Mouse (Mus musculus): ENCODE measurements around the gene Slc10a1. TPM values are rescaled to one million over a fixed set of nuclear protein-coding genes. Genes with fewer than 3 reads are reported as not detected.

The Slc10a1 gene
- total RNA-seq (2014; rRNA removed) = not detected in 2 replicates
- not detected in 2 replicates for polyA plus RNA-seq (2015; fragmentation: Nextera tagmentation; extraction: Ambion mirVana)

- H3K27ac ChIP-seq (ENCODE audit: low read depth, low read length) = no peak within 1 kb of the TSS
- no peak within 1 kb of the TSS for H3K9ac ChIP-seq
- no peaks in the 10 kb centered on the region for H3K27me3 ChIP-seq (ENCODE audit: insufficient read depth, low read length)
- no peaks in the 10 kb centered on the region for H3K4me1 ChIP-seq (ENCODE audit: insufficient read depth)
- ATAC-seq = no peak
- no peak within 1 kb of the TSS for H3K4me2 ChIP-seq (ENCODE audit: low read depth)
- DNase-seq = no peak
- H3K36me3 ChIP-seq (ENCODE audit: insufficient read depth) = no peaks in the 10 kb centered on the region
- no peak for TF ChIP-seq CTCF (IDR thresholded peaks at IDR 0.05; ENCODE audit: low read depth)
- 89% methylated on average over 5 of the region's 5 CpGs for WGBS
- no peak within 1 kb of the TSS for H3K4me3 ChIP-seq (ENCODE audit: low read depth, low read length)
- no peaks in the 10 kb centered on the region for H3K9me3 ChIP-seq (ENCODE audit: low read length)
Observed at GRCm38 (mm10) chr12:80968605-80969004, at the start of gene Slc10a1. Gene Slc10a1 (minus strand): TSS chr12:80968705.

GRCm38 (mm10) chr12:81017624-81018023, 49.1 kb upstream of the Slc10a1 start:
- TF ChIP-seq CTCF (IDR thresholded peaks at IDR 0.05; ENCODE audit: low read depth) = no peak

DNA sequence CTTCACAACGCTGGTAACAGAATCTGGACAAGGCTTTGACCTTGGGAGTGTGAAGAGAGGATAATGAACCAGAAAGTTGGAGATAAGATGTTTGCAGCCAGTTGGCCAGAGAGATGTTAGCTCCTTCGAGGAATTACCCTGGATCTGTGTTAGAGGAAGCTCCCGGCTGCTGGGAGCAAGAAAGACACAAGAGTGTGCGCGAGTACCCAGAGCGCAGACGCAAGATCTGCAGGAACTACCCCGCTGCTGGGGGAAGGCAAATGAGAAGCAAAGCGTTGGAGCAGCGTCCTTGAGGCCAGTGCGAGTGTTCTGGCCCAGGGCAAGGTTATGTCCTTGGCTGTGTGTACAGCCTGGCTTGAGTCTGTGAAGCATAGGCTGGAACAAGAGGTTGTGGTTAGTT, 45.0 kb upstream of the Slc10a1 start:
- 84% methylated on average over 11 of the region's 11 CpGs for WGBS
- Histone ChIP-seq H3K36me3 (ENCODE audit: insufficient read depth) (no peaks in the 10 kb centered on the region), H3K27ac (ENCODE audit: low read depth, low read length) (no peak overlapping the region), H3K4me3 (ENCODE audit: low read depth, low read length) (no peak overlapping the region), H3K4me2 (ENCODE audit: low read depth) (no peak overlapping the region), H3K27me3 (ENCODE audit: insufficient read depth, low read length) (no peaks in the 10 kb centered on the region), H3K9ac (no peak overlapping the region), H3K4me1 (ENCODE audit: insufficient read depth) (no peaks in the 10 kb centered on the region), H3K9me3 (ENCODE audit: low read length) (no peaks in the 10 kb centered on the region)
- DNase-seq (no peak), ATAC-seq (no peak)
- TF ChIP-seq CTCF (IDR thresholded peaks at IDR 0.05; ENCODE audit: low read depth) = no peak

More at GRCm38 (mm10) chr12:81017624-81018023, 49.1 kb upstream of the Slc10a1 start:
- Histone ChIP-seq H3K27ac (ENCODE audit: low read depth, low read length) (no peak overlapping the region), H3K4me3 (ENCODE audit: low read depth, low read length) (no peak overlapping the region), H3K9ac (no peak overlapping the region), H3K4me1 (ENCODE audit: insufficient read depth) (no peaks in the 10 kb centered on the region), H3K36me3 (ENCODE audit: insufficient read depth) (no peaks in the 10 kb centered on the region), H3K4me2 (ENCODE audit: low read depth) (no peak overlapping the region), H3K27me3 (ENCODE audit: insufficient read depth, low read length) (no peaks in the 10 kb centered on the region), H3K9me3 (ENCODE audit: low read length) (no peaks in the 10 kb centered on the region)
- DNase-seq = no peak
- no peak for ATAC-seq
- WGBS = 92% methylated on average over 12 of the region's 12 CpGs

- Histone ChIP-seq H3K27ac (ENCODE audit: low read depth, low read length) (no peak overlapping the region), H3K27me3 (ENCODE audit: insufficient read depth, low read length) (no peaks in the 10 kb centered on the region), H3K4me2 (ENCODE audit: low read depth) (no peak overlapping the region), H3K9ac (no peak overlapping the region), H3K4me3 (ENCODE audit: low read depth, low read length) (no peak overlapping the region), H3K36me3 (ENCODE audit: insufficient read depth) (no peaks in the 10 kb centered on the region), H3K4me1 (ENCODE audit: insufficient read depth) (no peaks in the 10 kb centered on the region), H3K9me3 (ENCODE audit: low read length) (no peaks in the 10 kb centered on the region)
- ATAC-seq (no peak), DNase-seq (no peak)
- WGBS = 82% methylated on average over 2 of the region's 2 CpGs
- no peak for TF ChIP-seq CTCF (IDR thresholded peaks at IDR 0.05; ENCODE audit: low read depth)
Observed at GRCm38 (mm10) chr12:81011994-81012393, 43.5 kb upstream of the Slc10a1 start.

GRCm38 (mm10) chr12:81009813-81010212, 41.3 kb upstream of the Slc10a1 start:
- 6% methylated on average over 3 of the region's 3 CpGs for WGBS
- no peak overlapping the region for H3K4me3 ChIP-seq (ENCODE audit: low read depth, low read length)

GRCm38 (mm10) chr12:81002841-81003635, 34.5 kb upstream of the Slc10a1 start:
- no peaks in the 10 kb centered on the region for H3K9me3 ChIP-seq (ENCODE audit: low read length)
- no peak overlapping the region for H3K4me2 ChIP-seq (ENCODE audit: low read depth)
- no peak overlapping the region for H3K27ac ChIP-seq (ENCODE audit: low read depth, low read length)
- no peak for TF ChIP-seq CTCF (IDR thresholded peaks at IDR 0.05; ENCODE audit: low read depth)
- no peak overlapping the region for H3K4me3 ChIP-seq (ENCODE audit: low read depth, low read length)
- H3K9ac ChIP-seq = no peak overlapping the region
- no peaks in the 10 kb centered on the region for H3K4me1 ChIP-seq (ENCODE audit: insufficient read depth)
- DNase-seq (peak; percentile 33), ATAC-seq (peak; percentile 81; the same call in 1 of the 2 replicates)
- H3K36me3 ChIP-seq (ENCODE audit: insufficient read depth) = no peaks in the 10 kb centered on the region
- 7% methylated on average over 13 of the region's 13 CpGs for WGBS
- H3K27me3 ChIP-seq (ENCODE audit: insufficient read depth, low read length) = no peaks in the 10 kb centered on the region; the same call in 1 of the 2 replicates

More at GRCm38 (mm10) chr12:81009813-81010212, 41.3 kb upstream of the Slc10a1 start:
- no peak for ATAC-seq
- no peaks in the 10 kb centered on the region for H3K27me3 ChIP-seq (ENCODE audit: insufficient read depth, low read length)
- H3K27ac ChIP-seq (ENCODE audit: low read depth, low read length) = no peak overlapping the region
- H3K36me3 ChIP-seq (ENCODE audit: insufficient read depth) = no peaks in the 10 kb centered on the region
- H3K4me1 ChIP-seq (ENCODE audit: insufficient read depth) = no peaks in the 10 kb centered on the region
- no peak for TF ChIP-seq CTCF (IDR thresholded peaks at IDR 0.05; ENCODE audit: low read depth)
- no peaks in the 10 kb centered on the region for H3K9me3 ChIP-seq (ENCODE audit: low read length)
- no peak for DNase-seq
- H3K9ac ChIP-seq = no peak overlapping the region
- no peak overlapping the region for H3K4me2 ChIP-seq (ENCODE audit: low read depth)

GRCm38 (mm10) chr12:81000924-81001323, 32.4 kb upstream of the Slc10a1 start:
- Histone ChIP-seq H3K36me3 (ENCODE audit: insufficient read depth) (no peaks in the 10 kb centered on the region), H3K4me1 (ENCODE audit: insufficient read depth) (no peaks in the 10 kb centered on the region), H3K4me2 (ENCODE audit: low read depth) (no peak overlapping the region), H3K27me3 (ENCODE audit: insufficient read depth, low read length) (no peaks in the 10 kb centered on the region; the same call in 1 of the 2 replicates), H3K4me3 (ENCODE audit: low read depth, low read length) (no peak overlapping the region), H3K9me3 (ENCODE audit: low read length) (peaks cover 1% of the 10 kb centered on the region; the same call in 1 of the 2 replicates), H3K27ac (ENCODE audit: low read depth, low read length) (no peak overlapping the region), H3K9ac (no peak overlapping the region)
- 79% methylated on average over 4 of the region's 4 CpGs for WGBS
- DNase-seq = no peak
- no peak for ATAC-seq
- TF ChIP-seq CTCF (IDR thresholded peaks at IDR 0.05; ENCODE audit: low read depth) = no peak

Data from forebrain, postnatal 0 days (tissue).